Mouse (Mus musculus) common myeloid progenitor, adult 5-6 weeks (primary cell): ENCODE measurements around the gene Lingo4. TPM values are rescaled to one million over a fixed set of nuclear protein-coding genes. Genes with fewer than 3 reads are reported as not detected.

Source experiments
- ATAC-seq: replicated peaks from 2 replicates; pipeline ENCODE4 v1.8.0; 2016; ENCODE audit warnings: low read depth, mild to moderate bottlenecking, moderate TSS enrichment, inconsistent platforms; ENCODE audit not compliant: poor library complexity, severe bottlenecking
- total RNA-seq: library from RNA; stranded (forward); fragments of 200-1000, 187-1606 nt; gene quantifications from 2 replicates; pipeline ENCODE4 v1.2.3, GENCODE M21; 2017

Lingo4 gene
- total RNA-seq, 1 experiment from 2014 or later: not detected

DNA sequence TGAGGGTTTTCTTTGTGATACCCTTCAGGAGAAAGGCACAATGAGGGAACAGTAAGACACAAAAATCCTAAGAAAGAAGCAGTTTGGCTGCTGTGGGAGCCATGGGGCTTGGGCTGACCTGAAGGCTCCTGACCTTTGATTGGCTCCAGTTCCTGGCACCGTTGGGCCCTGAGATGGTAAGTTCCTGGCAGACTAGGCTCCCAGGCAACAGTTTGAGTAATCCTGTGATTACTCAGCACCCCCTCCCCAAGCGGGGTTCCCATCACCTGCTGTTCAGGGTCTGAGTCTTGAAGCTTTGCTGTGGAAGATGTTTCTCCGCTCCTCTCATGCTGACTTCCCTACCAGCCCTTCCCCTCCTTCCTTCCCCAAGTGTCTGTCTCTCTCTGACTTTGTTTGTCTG lies 14.8 kb upstream of the Lingo4 start:
- no peak for ATAC-seq

DNA sequence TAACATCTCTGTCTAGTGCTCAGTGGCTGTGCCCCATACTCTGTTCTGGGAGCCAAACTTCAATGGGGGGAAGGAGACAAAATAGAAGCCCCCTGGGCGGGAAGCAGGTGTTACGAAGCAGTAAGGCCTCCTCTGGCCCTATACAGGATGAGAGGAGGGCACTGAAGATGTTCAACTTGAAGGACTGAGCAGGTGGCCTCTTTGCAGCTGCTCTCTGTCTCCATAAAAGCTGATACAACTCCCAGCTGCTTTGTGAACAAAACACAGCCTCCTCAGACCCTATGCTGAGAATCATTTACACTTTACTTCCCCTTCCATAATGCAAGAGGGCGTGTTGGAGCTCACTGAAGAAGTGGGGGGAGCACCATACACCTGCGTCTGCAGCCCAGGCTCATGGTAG lies 11.6 kb upstream of the Lingo4 start:
- ATAC-seq: no peak

DNA sequence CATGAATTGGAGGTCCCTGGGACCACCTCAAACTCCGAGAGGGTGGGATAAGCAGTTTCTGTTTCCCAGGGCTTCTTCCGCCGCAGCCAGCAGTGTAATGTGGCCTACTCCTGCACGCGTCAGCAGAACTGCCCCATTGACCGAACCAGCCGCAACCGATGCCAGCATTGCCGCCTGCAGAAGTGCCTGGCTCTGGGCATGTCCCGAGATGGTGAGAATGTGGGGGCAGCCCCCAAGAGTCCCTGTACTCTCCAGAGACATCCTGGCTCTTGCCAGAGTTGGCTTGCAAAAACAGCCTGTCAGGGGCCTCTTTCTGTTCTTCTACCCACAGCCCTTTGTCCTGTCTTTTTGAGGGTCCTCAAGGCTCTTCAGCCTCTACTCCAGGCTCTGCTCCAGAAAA lies 10.9 kb upstream of the Lingo4 start:
- no peak for ATAC-seq

DNA sequence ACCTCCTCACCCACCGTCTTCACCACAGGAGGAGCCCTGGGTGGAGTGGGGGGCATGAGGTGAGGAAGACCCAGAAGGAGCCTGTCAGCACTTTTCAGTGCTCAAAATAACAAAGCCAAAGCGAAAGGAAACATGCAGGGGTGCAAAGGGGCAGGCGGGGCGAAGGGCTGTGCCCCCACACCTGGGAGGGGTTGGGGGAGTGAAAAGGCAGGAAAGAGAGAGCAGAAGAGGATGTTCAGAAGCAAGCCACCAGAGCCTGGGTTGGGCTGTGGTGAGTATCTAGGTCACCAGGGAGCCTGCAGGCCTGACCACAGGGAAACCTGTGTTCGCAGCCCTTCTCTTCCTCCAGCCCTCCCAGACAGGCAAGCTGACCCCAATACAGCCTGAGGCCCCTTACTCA lies 10.3 kb upstream of the Lingo4 start:
- ATAC-seq: peak; percentile 80

DNA sequence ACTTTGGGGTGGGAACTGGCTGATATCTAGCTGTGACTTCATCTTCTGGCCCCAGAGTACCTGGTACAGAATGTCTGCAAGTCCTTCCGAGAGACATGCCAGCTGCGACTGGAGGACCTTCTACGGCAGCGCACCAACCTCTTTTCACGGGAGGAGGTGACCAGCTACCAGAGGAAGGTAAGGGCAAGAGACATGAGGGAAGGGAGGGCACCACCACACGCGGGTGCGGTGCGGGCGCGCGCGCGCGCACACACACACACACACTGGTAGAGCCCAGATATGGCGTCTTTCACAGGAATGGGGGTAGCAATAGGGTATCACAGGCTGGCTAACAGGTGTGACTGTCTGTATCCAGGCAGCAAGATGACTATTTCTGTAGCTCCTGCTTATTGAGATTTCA lies 8.9 kb upstream of the Lingo4 start:
- ATAC-seq: no peak

DNA sequence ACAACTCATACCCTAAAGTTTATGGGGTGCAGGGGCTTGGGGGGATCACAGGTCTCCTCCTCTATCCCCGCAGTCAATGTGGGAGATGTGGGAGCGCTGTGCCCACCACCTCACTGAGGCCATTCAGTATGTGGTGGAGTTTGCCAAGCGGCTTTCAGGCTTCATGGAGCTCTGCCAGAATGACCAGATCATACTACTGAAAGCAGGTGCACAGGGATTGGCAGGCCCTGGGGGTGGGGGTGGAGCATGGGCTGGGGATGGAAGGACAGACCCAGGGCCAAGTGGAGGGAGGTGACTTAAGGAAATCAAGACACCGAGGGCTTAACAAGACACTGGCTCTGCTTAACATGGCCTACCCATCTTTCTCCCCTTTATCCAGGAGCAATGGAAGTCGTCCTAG lies 7.3 kb upstream of the Lingo4 start:
- no peak for ATAC-seq

DNA sequence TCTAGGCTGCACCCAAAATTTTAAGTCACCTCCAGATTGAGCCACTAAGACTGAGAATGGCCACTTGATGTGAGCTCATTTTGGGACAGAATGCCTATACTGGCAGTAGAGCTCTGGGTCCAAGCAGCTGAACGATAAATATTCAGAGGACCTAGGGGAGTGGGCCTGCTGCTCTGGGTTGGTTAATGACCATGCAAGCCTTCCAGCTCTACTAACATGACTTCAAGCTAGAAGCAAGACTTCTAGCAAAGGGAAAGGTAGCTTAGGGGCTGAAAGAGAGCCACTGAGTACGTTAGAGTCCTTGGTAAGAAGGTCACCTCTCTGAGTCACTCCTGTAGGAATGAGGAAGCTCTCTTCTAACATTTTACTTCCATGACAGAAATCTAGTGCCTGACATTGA lies 6.2 kb upstream of the Lingo4 start:
- no peak for ATAC-seq

DNA sequence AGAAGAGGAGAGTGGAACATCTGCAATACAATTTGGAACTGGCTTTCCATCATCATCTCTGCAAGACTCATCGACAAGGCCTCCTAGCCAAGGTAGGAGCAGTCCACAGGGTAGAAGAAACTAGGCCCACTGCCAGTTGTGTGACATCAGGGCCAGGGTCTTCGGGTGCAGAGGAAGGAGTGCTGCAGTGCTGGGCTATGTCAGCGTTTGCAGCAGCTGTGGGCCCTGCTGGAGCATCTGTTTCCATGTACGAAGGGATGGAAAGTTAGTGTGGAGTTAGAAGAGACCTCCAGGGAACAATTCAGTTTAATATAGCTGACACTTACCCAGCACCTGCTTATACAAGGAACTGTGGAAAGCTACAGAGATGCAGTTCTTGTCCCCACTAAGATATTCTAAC lies 5.3 kb upstream of the Lingo4 start:
- ATAC-seq: no peak

DNA sequence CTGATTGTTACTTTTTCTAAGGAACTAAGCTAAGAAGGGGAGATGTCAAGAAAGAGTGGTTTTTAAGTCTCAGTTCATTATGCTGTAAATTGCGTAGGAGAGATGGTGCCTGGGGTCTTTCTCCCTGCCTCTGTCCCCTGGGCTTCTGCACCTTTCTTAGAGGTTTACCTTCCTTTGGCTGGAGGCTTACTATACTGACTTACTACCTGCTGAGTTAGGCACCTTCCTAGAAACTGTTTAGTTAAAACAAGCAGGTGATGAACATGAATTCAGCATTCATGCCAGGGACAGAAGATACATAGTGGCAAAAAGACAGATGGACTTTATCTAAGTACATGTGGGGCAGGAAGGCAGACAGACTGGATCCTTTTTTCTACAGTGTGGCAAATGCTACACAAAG lies 2.0 kb upstream of the Lingo4 start:
- no peak for ATAC-seq

DNA sequence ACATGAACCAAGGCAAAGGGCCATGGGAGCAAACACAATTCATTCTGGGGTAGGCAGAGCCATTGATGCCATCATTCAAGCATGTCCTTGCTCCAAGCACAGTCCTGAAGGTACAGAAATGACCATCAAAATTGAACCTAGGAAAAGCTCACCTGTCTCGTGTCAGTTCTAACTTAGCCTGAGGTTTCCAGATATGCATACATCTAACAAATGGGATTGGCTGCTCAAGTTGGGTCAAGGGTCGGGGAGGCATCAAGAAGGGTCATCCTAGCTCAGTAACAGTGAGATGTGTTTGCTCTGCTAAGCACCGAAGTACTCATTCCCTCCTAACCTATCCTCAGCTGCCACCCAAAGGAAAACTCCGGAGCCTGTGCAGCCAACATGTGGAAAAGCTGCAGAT lies 1.5 kb upstream of the Lingo4 start:
- ATAC-seq: no peak

DNA sequence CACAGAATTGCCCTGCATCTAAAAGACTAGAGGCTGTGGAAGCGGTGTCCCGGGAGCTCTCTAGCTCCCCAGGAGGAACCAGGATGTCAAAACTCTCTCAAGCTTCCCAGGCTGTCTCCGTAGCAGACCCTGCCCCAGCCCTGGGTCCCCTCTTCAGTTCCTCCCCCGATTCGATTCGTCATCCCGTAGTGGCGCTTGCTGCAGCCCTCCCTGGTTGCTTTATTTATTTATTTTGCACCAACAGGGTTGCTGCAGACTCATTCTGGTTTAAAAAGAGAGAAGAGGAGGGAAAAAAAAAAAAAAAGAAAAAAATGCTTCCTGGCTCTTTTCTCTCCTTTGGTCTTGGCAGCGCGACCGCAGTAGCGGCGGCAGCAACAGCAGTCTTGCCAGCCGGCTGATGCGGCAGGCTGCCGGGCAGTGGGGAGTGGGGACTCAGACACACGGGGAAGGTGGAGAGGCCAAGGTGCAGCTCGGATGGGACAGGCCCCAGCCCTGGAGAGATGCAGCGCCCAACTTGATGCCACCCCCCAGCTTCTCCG lies 695 bp downstream of the Lingo4 start:
- ATAC-seq: peak; percentile 68

DNA sequence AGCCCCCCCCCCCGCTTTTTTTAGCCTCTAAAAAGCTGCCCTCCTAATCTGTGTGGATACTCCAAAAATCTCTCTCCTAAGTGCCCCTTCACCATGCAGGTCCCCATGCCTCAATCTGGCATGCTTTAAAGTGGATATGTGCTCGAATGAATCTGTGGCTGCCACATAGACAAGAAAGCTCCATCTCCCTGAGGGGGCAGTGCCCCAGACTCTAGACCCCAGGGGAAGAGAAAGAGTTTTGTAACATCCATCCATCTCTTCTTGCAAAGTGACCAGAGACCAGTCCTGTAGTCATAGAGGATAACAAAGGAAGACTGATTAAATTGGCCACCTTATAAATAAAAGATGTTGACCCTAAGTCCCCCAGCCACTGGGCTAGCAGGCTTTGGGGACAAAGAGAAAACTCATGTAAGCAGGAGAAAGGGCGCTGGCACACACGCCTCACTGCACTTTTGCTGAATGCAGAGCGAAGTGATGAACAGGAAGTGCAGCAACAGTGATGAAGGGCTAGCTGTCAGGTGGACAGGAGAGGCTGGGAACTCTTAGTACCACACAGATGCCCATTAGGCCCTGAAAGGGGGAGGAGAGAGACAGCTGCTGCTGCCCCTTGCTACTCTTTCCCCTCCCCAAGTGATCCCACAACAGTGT lies 1.5 kb downstream of the Lingo4 start:
- ATAC-seq: no peak

DNA sequence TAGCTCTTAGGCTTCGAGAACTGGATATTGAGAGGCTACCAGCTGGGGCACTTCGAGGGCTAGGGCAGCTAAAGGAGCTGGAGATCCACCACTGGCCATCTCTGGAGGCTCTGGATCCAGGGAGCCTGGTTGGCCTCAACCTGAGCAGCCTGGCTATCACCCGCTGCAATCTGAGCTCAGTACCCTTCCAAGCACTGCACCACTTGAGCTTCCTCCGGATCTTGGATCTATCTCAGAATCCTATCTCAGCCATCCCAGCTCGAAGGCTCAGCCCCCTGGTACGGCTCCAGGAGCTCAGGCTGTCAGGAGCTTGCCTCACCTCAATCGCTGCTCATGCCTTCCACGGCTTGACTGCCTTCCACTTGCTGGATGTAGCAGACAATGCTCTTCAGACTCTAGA lies 4.1 kb downstream of the Lingo4 start:
- no peak for ATAC-seq

DNA sequence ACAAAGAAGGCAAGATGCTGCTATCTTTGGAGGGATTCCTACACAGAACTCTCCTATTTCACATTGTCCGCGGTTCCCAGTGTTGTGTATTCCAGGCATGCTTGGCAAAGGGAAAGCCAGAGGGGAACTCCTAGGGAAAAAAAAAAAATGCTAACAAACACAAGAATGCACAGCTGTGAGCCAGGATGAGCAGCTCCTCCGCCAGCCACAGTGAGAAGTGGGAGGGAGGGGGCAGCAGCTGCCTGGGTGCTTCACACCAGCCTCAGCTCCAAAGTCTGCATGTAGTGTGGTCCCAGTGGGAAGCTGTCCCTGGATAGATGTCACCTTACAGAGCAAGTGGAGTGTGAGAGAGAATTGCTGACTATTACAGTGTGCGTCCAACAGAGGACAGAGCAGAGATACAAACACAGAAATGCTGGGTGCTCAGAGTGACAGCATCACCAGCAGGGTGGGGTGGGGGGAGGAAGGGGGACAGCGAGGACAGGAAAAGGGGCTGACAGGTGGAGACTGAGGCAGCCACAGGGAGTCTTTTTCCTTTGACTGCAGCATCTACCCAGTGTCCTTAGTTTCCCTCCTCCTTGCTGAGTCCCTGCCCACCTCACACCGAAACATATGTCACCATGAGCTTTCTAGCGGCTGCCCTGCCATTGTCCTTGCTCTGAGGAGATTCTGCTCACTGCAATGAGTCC lies 6.2 kb downstream of the Lingo4 start:
- ATAC-seq: no peak

DNA sequence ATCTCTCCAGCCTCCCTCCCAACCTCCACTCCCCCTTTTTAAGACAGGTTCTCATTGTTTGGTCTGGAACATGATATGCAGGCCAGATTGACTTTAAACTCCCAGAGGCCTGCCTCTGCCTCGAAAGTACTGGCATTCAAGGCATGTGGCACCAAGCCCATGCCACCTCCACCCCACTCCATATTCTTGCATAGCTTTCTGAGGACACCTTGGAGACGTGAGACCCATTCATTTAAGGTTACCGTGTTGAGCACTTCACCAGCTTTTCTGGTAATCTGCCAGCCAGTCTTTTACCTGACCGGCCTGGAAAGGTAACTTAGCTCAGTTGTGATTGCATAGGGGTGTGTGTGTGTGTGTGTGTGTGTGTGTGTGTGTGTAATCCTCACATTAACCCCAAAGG lies 7.2 kb downstream of the Lingo4 start:
- no peak for ATAC-seq

DNA sequence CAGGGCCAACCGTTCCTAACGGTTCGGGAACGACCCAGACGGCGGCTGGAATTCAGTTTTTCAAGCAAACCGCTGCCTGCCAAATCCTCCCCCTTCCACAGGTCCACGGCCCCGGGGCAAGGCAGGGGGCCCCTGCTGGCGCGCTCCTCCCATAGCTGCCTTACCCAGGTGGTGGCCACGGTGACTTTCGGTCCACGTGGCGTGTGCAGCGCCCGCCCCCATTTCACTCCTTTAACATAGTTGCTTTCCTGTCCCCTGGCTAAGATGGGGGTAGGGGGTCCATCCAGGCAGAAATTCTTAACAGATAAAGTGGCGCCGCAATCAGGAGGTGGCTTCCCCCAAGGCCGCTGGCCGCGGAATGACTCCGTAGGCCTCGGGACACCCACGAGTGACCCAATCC lies 14.2 kb downstream of the Lingo4 start:
- peak; percentile 37 for ATAC-seq

DNA sequence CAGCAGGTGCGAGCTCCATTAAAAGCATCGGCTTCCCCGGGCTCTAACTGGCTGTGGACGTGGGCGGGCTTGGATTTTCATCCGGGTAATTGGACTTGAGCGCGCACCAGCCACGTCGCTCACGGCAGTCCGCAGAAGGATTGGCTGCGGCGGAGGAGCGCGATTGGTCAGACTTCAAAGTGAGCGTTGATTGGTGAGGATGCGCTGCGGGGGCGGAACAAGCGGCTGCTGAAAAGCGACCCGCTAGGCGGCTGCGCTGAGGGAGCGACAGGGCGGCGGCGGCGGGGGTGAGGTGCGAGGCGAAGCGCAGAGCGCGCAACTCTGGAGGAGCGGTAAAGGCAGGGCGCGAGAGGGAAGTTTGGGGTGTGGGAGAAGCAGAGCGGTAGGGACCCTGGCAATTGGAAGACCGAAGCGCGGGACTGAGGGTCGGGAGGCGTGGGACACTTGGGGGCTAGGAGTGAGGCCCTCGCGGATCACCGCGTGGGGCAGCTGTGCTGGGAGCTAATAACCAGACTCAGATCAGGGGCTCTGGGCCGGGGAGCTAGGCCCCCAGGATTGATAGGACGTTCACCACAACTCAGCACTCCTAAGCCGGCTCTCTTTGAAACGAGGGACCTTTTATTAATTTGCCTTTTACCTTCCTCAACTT lies 14.8 kb downstream of the Lingo4 start, which contains the start of gene Tdrkh:
Tdrkh (plus strand) TSS at position 243 of the 649 bp plus-strand sequence.
- ATAC-seq: peak; percentile 98

DNA sequence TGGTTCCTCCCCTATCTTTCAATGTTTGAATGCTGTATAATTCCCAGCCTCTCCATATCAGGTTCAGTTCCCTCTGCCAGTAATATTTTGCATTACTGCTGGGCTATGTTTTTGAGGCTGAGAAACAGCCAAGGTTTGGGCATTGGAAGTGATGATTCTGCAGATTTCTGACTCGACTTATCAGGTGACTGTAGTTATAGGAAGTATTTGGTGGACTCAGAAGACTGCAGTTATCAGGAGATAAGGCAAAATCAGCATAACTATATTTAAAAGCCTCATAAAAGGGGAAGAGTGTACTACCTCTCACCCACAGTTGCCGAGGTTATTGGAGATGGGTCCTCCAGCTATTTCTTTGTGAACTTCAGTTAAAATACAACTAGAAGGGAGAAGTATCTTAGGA lies 32.7 kb downstream of the Lingo4 start:
- peak; percentile 50; the same call in 1 of the 2 replicates for ATAC-seq

DNA sequence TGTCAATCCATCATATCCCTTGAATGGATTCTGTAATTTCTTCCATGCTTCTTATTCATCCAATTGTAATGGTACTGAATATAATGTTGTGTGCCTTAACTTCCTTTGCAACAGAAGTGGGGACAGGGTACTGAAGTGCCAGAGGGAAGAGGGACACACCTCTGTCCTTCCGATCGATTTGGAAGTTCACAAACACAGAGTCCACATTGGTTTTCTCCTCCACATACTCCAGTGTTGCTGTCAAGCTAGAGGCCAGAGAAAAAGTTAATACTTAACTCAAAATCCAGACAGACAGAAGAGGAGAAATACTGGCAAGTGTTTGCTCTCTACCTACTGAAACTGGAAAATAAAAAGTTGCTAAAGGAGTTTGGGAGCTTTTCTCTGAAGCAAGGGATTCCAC lies 36.0 kb downstream of the Lingo4 start:
- no peak for ATAC-seq

DNA sequence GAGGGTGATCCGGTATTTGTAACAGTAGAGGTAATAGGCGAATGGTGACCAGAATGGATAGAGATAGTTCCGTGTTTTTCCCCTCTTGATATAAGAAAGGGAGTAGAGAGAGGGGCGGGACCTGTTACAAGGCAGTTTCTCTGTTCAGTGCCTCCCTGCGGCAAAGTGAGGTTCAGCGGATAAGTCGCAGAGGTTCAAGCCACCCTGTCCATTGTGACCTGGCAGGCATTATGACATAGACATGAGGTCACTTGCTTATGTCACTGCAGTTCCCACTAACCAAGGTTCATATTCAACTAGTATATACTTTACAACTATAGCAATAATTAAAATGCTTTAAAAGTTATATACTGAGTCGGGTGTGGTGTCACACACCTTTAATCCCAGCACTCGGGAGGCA lies 38.1 kb downstream of the Lingo4 start:
- no peak for ATAC-seq

DNA sequence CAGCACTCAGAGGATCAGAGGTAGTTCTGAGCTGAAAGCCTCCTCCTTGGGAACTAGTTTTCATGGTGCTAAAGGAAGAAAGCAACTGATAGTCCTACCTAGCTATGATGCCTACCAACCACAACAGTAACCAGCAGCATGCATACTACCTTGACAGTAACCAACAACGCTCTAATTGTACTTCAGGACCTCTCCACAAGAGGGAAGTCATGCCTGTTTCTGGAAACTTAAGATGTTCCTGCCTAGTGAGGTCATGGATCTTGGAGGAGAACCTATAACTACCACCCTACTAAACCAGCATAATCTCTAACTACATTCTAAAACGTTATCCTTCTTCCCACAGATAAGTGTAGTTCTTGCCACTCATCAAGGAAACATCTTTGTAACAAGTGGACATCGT lies 42.9 kb downstream of the Lingo4 start:
- peak; percentile 52 for ATAC-seq
